Mouse (Mus musculus): ENCODE measurements around the gene Syt15.

GRCm38 (mm10) chr14:34226566-34226965, 7.2 kb downstream of the Syt15 start:
- no peak for TF ChIP-seq CTCF (IDR thresholded peaks at IDR 0.05; ENCODE audit: borderline replicate concordance, extremely low read depth, insufficient read depth, insufficient read length)
- TF ChIP-seq POLR2A (IDR thresholded peaks at IDR 0.05; ENCODE audit: borderline replicate concordance, extremely low read depth, insufficient read depth, insufficient read length, poor library complexity, severe bottlenecking): no peak

Data from brain, embryonic 14.5 days (tissue).